Mouse (Mus musculus) ES-CJ7 (cell line): ENCODE measurements around the gene Ankrd60.
A peak's percentile ranks its signal among the peaks of the same experiment; 100 is the strongest.

Experiments
- DNase-seq: peaks from one replicate; pipeline ENCODE4 v3.0.0; 2011; ENCODE audit warnings: low read depth, low spot score

The Ankrd60 gene

GRCm38 (mm10) chr2:173577669-173578557, at the start of gene Ankrd60:
TSS of gene Ankrd60 (minus strand) at chr2:173578365.
- no peak for DNase-seq

GRCm38 (mm10) chr2:173625786-173626185, 47.6 kb upstream of the Ankrd60 start:
- no peak for DNase-seq

- no peak for DNase-seq
Measured at GRCm38 (mm10) chr2:173624667-173625066, 46.5 kb upstream of the Ankrd60 start.

- DNase-seq: no peak
Measured at GRCm38 (mm10) chr2:173622173-173622601, 44.0 kb upstream of the Ankrd60 start.

- DNase-seq: no peak
Measured at GRCm38 (mm10) chr2:173620645-173621044, 42.5 kb upstream of the Ankrd60 start.

GRCm38 (mm10) chr2:173619132-173619531, 41.0 kb upstream of the Ankrd60 start:
- DNase-seq: no peak

GRCm38 (mm10) chr2:173616156-173616555, 38.0 kb upstream of the Ankrd60 start:
- no peak for DNase-seq

GRCm38 (mm10) chr2:173615378-173616081, 37.4 kb upstream of the Ankrd60 start:
- no peak for DNase-seq

- DNase-seq: no peak
Measured at GRCm38 (mm10) chr2:173608020-173608958, 30.1 kb upstream of the Ankrd60 start.

- DNase-seq: no peak
Measured at GRCm38 (mm10) chr2:173606415-173606804, 28.2 kb upstream of the Ankrd60 start.

- DNase-seq: no peak
Measured at GRCm38 (mm10) chr2:173605713-173606414, 27.7 kb upstream of the Ankrd60 start.

- DNase-seq: no peak
Measured at GRCm38 (mm10) chr2:173601861-173602260, 23.7 kb upstream of the Ankrd60 start.

GRCm38 (mm10) chr2:173595374-173595781, 17.2 kb upstream of the Ankrd60 start:
- DNase-seq: peak; percentile 42

- DNase-seq: no peak
Measured at GRCm38 (mm10) chr2:173594313-173595063, 16.3 kb upstream of the Ankrd60 start.

- no peak for DNase-seq
Measured at GRCm38 (mm10) chr2:173593841-173594240, 15.7 kb upstream of the Ankrd60 start.

- DNase-seq: no peak
Measured at GRCm38 (mm10) chr2:173592781-173593180, 14.6 kb upstream of the Ankrd60 start.

GRCm38 (mm10) chr2:173587411-173587810, 9.2 kb upstream of the Ankrd60 start:
- DNase-seq: no peak

GRCm38 (mm10) chr2:173586118-173586968, 8.2 kb upstream of the Ankrd60 start:
- peak; percentile 57 for DNase-seq
